In genomic region chr2:121188530-121188929, GRCm38 (mm10) we compare ENCODE assay signal across 19 mouse cellular contexts. TPM values are rescaled to one million over a fixed set of nuclear protein-coding genes. Genes with fewer than 3 reads are reported as not detected.
DNase-seq lines count a peak whose midpoint lies in the region; ATAC-seq and TF ChIP-seq lines count a peak whose summit lies in the region.
"Had no signal": no experiment of that assay in that cellular context is flagged by ENCODE, and none has a peak within 500 bp of the region (broad histone marks: within the 10 kb centered on the region; RNA-seq: fewer than 3 reads in every experiment).

No protein-coding gene starts in this region.

- H3K27ac ChIP-seq in hindbrain, postnatal 0 days = no peak overlapping the region
- no peak overlapping the region for H3K27ac ChIP-seq in hindbrain, embryonic 10.5 days
- H3K27ac ChIP-seq in lung, embryonic 14.5 days (ENCODE audit: low read depth) = no peak overlapping the region
- H3K27ac ChIP-seq in MEL (ENCODE audit: control insufficient read depth, low read depth, low read length) = no peak overlapping the region
- H3K27ac ChIP-seq: embryonic facial prominence, embryonic 10.5 days; heart, embryonic 13.5 days; hindbrain, embryonic 12.5 days; limb, embryonic 13.5 days had no signal

- no peak for DNase-seq in hindbrain, postnatal 0 days (ENCODE audit: low spot score)
- no peak for DNase-seq in hindbrain, embryonic 10.5 days (ENCODE audit: low spot score)
- no peak for DNase-seq in lung, embryonic 14.5 days
- no peak for DNase-seq in lung, adult 2 months
- no peak for DNase-seq in MEL (ENCODE audit: low read depth, low spot score)
- peak; percentile 12 for DNase-seq in brain, embryonic 14.5 days (ENCODE audit: low read depth)
- DNase-seq in ovary, postnatal 36 days (ENCODE audit: low spot score) = no peak
- no peak for DNase-seq in right cerebral cortex, postnatal 4 days
- DNase-seq: adrenal gland, postnatal 14 days; cerebellum, adult 9-11 months; gastrocnemius, postnatal 36 days; kidney, adult 9 months; thymus, postnatal 4 days had no signal

- peaks cover 70% of the 10 kb centered on the region for H3K36me3 ChIP-seq in hindbrain, postnatal 0 days (ENCODE audit: insufficient read depth, low read length)
- H3K36me3 ChIP-seq in hindbrain, embryonic 10.5 days = peaks cover 98% of the 10 kb centered on the region
- peaks cover 94% of the 10 kb centered on the region for H3K36me3 ChIP-seq in lung, embryonic 14.5 days (ENCODE audit: insufficient read depth)
- peaks cover 0 to 16% of the 10 kb centered on the region in 2 experiments; a peak in 2 of 4 replicates for H3K36me3 ChIP-seq in MEL (ENCODE audit: control insufficient read depth in 1 of 2, insufficient read depth in 2 of 2, low read length in 2 of 2)

- H3K4me2 ChIP-seq in hindbrain, postnatal 0 days (ENCODE audit: low read depth, low read length) = no peak overlapping the region
- no peak overlapping the region for H3K4me2 ChIP-seq in lung, embryonic 14.5 days
- H3K4me2 ChIP-seq: heart, embryonic 13.5 days; hindbrain, embryonic 12.5 days; limb, embryonic 13.5 days had no signal

- no peaks in the 10 kb centered on the region for H3K9me3 ChIP-seq in hindbrain, postnatal 0 days (ENCODE audit: low read length)
- no peaks in the 10 kb centered on the region for H3K9me3 ChIP-seq in hindbrain, embryonic 10.5 days
- H3K9me3 ChIP-seq in lung, embryonic 14.5 days (ENCODE audit: low read depth, low read length) = no peaks in the 10 kb centered on the region
- H3K9me3 ChIP-seq in MEL (replicated peaks; ENCODE audit: insufficient read depth, low read length) = no peaks in the 10 kb centered on the region
- H3K9me3 ChIP-seq: embryonic facial prominence, embryonic 10.5 days; heart, embryonic 13.5 days; hindbrain, embryonic 12.5 days; limb, embryonic 13.5 days; megakaryocyte, embryonic 14.5 days had no signal

- 79% methylated on average over 1 of the region's 1 CpGs for WGBS in hindbrain, postnatal 0 days
- 76% methylated on average over 1 of the region's 1 CpGs for WGBS in hindbrain, embryonic 10.5 days
- 74% methylated on average over 1 of the region's 1 CpGs for WGBS in lung, embryonic 14.5 days
- 70% methylated on average over 1 of the region's 1 CpGs for WGBS in lung, adult 2 months

- H3K4me3 ChIP-seq in hindbrain, postnatal 0 days (ENCODE audit: low read length) = no peak overlapping the region
- H3K4me3 ChIP-seq in hindbrain, embryonic 10.5 days = no peak overlapping the region
- no peak overlapping the region for H3K4me3 ChIP-seq in lung, embryonic 14.5 days (ENCODE audit: low read depth, low read length)
- no peak overlapping the region for H3K4me3 ChIP-seq in lung, adult 2 months (replicated peaks; ENCODE audit: extremely low read depth, low read depth, low read length)
- no peak overlapping the region for H3K4me3 ChIP-seq in MEL (ENCODE audit: control insufficient read depth in 1 of 2, insufficient read depth in 1 of 2, low read depth in 2 of 2, low read length in 2 of 2)
- H3K4me3 ChIP-seq: embryonic facial prominence, embryonic 10.5 days; erythroblast, embryonic 14.5 days; heart, embryonic 13.5 days; hindbrain, embryonic 12.5 days; limb, embryonic 13.5 days; megakaryocyte, embryonic 14.5 days had no signal

- no peaks in the 10 kb centered on the region for H3K4me1 ChIP-seq in hindbrain, postnatal 0 days (ENCODE audit: insufficient read depth, low read length)
- no peaks in the 10 kb centered on the region for H3K4me1 ChIP-seq in hindbrain, embryonic 10.5 days (replicated peaks)
- no peaks in the 10 kb centered on the region for H3K4me1 ChIP-seq in lung, embryonic 14.5 days (ENCODE audit: insufficient read depth)
- H3K4me1 ChIP-seq in lung, adult 2 months (ENCODE audit: control insufficient read depth, insufficient read depth, low read length) = no peaks in the 10 kb centered on the region
- H3K4me1 ChIP-seq in MEL (ENCODE audit: control insufficient read depth in 1 of 2, insufficient read depth in 2 of 2, low read length in 2 of 2) = no peaks in the 10 kb centered on the region
- H3K4me1 ChIP-seq: embryonic facial prominence, embryonic 10.5 days; hindbrain, embryonic 12.5 days; limb, embryonic 13.5 days; megakaryocyte, embryonic 14.5 days had no signal

- no peak overlapping the region for H3K9ac ChIP-seq in hindbrain, postnatal 0 days (replicated peaks; ENCODE audit: low read length)
- no peak overlapping the region for H3K9ac ChIP-seq in lung, embryonic 14.5 days
- H3K9ac ChIP-seq in MEL (ENCODE audit: control insufficient read depth, low read depth, low read length, poor library complexity, severe bottlenecking) = no peak overlapping the region
- H3K9ac ChIP-seq: heart, embryonic 13.5 days; hindbrain, embryonic 12.5 days; limb, embryonic 13.5 days had no signal

- no peaks in the 10 kb centered on the region for H3K27me3 ChIP-seq in hindbrain, postnatal 0 days (ENCODE audit: insufficient read depth, low read length)
- no peaks in the 10 kb centered on the region for H3K27me3 ChIP-seq in hindbrain, embryonic 10.5 days (ENCODE audit: insufficient read depth, poor library complexity, severe bottlenecking)
- no peaks in the 10 kb centered on the region for H3K27me3 ChIP-seq in lung, embryonic 14.5 days (ENCODE audit: insufficient read depth, low read length)
- no peaks in the 10 kb centered on the region for H3K27me3 ChIP-seq in MEL (ENCODE audit: control insufficient read depth in 1 of 2, insufficient read depth in 2 of 2, low read length in 2 of 2)
- H3K27me3 ChIP-seq: heart, embryonic 13.5 days; hindbrain, embryonic 12.5 days; limb, embryonic 13.5 days; megakaryocyte, embryonic 14.5 days had no signal

- peak; percentile 36 for TF ChIP-seq CTCF in hindbrain, postnatal 0 days (IDR thresholded peaks at IDR 0.05; ENCODE audit: low read depth)
- peak; percentile 37; the same call in 1 of the 2 replicates for TF ChIP-seq CTCF in lung, embryonic 14.5 days (IDR thresholded peaks at IDR 0.05; ENCODE audit: low read depth)
- no peak for TF ChIP-seq CTCF in lung, adult 2 months (IDR thresholded peaks at IDR 0.05; ENCODE audit: insufficient read depth, low read length)
- peak in 2 of 3 experiments; percentile 25 to 39; a peak in 3 of 6 replicates for TF ChIP-seq CTCF in MEL (IDR thresholded peaks at IDR 0.05 in 2 of 3, conservative IDR thresholded peaks at IDR 0.05 in 1 of 3; ENCODE audit: control insufficient read depth in 1 of 3, insufficient read depth in 1 of 3, low read depth in 2 of 3, low read length in 3 of 3, poor library complexity in 1 of 3, severe bottlenecking in 1 of 3)
- peak; percentile 12; the same call in 1 of the 2 replicates for TF ChIP-seq CTCF in brain, embryonic 14.5 days (IDR thresholded peaks at IDR 0.05; ENCODE audit: borderline replicate concordance, extremely low read depth, insufficient read depth, insufficient read length)

- TF ChIP-seq EP300 in MEL (IDR thresholded peaks at IDR 0.05; ENCODE audit: low read depth in 1 of 2, low read length in 2 of 2) = no peak

- H3K79me2 ChIP-seq in MEL (ENCODE audit: control insufficient read depth, insufficient read depth, low read length, poor library complexity) = no peaks in the 10 kb centered on the region

- TF ChIP-seq POLR2A in lung, adult 2 months (IDR thresholded peaks at IDR 0.05; ENCODE audit: borderline replicate concordance, extremely low read depth, low read depth, low read length) = no peak
- no peak for TF ChIP-seq POLR2A in MEL (IDR thresholded peaks at IDR 0.05; ENCODE audit: control insufficient read depth in 1 of 2, insufficient read depth in 1 of 2, low read depth in 1 of 2, low read length in 2 of 2, poor library complexity in 1 of 2)
- TF ChIP-seq POLR2A in brain, embryonic 14.5 days (IDR thresholded peaks at IDR 0.05; ENCODE audit: borderline replicate concordance, extremely low read depth, insufficient read depth, insufficient read length, poor library complexity, severe bottlenecking) = no peak

- peak; percentile 15 for TF ChIP-seq RAD21 in MEL (IDR thresholded peaks at IDR 0.05; ENCODE audit: low read depth, low read length)

- ATAC-seq in hindbrain, postnatal 0 days = no peak
- no peak for ATAC-seq in lung, embryonic 14.5 days (ENCODE audit: insufficient read depth)

RNA-seq across cellular contexts. Expression of gene Zscan29, which starts 17.6 kb away (rescaled TPM):
- total RNA-seq in hindbrain, postnatal 0 days (2014; rRNA removed) = 3.2 and 5.7 TPM in 2 replicates
- 5.3 and 5.5 TPM in 2 replicates for polyA plus RNA-seq in hindbrain, postnatal 0 days (2015; fragmentation: Nextera tagmentation; extraction: Ambion mirVana)
- 11.8 and 13.6 TPM in 2 replicates for polyA plus RNA-seq in hindbrain, embryonic 10.5 days (2016; fragmentation: Nextera tagmentation; extraction: Ambion mirVana)
- 9.7 and 10.8 TPM in 2 replicates for polyA plus RNA-seq in lung, embryonic 14.5 days (2014; fragmentation: Nextera tagmentation; extraction: Ambion mirVana)
- polyA plus RNA-seq in lung, adult 2 months (2012; rRNA removed) = 3.6 and 4.7 TPM in 2 replicates
- total RNA-seq in MEL (2012; rRNA removed) = 6.5 and 6.7 TPM in 2 replicates
- 100 to 1,000 TPM in 1 of 2 experiments, 10 to 100 TPM in 1; 10.2 to 199 TPM for polyA plus RNA-seq in MEL (2012; ENCODE audit: insufficient read depth in 1 of 2, insufficient read length in 2 of 2, low read depth in 1 of 2, low replicate concordance in 2 of 2, missing spikeins in 1 of 2)
- polyA plus RNA-seq in brain, embryonic 14.5 days (2012; rRNA removed) = 4.9 and 6.3 TPM in 2 replicates

RNA-seq across cellular contexts. Expression of gene Tubgcp4, which starts 18.1 kb away (rescaled TPM):
- 20.2 and 33.6 TPM in 2 replicates for total RNA-seq in hindbrain, postnatal 0 days (2014; rRNA removed)
- 26.1 and 27.6 TPM in 2 replicates for polyA plus RNA-seq in hindbrain, postnatal 0 days (2015; fragmentation: Nextera tagmentation; extraction: Ambion mirVana)
- 67.6 and 83.2 TPM in 2 replicates for polyA plus RNA-seq in hindbrain, embryonic 10.5 days (2016; fragmentation: Nextera tagmentation; extraction: Ambion mirVana)
- polyA plus RNA-seq in lung, embryonic 14.5 days (2014; fragmentation: Nextera tagmentation; extraction: Ambion mirVana) = 51.9 and 58.0 TPM in 2 replicates
- polyA plus RNA-seq in lung, adult 2 months (2012; rRNA removed) = 18.9 and 26.5 TPM in 2 replicates
- 27.9 and 31.3 TPM in 2 replicates for total RNA-seq in MEL (2012; rRNA removed)
- 10 to 100 TPM in 1 of 2 experiments, not detected in 1; 38.9 TPM for polyA plus RNA-seq in MEL (2012; ENCODE audit: insufficient read depth in 1 of 2, insufficient read length in 2 of 2, low read depth in 1 of 2, low replicate concordance in 2 of 2, missing spikeins in 1 of 2)
- 50.9 and 67.7 TPM in 2 replicates for polyA plus RNA-seq in brain, embryonic 14.5 days (2012; rRNA removed)

RNA-seq across cellular contexts. Expression of gene Lcmt2, which starts 48.1 kb away (rescaled TPM):
- total RNA-seq in hindbrain, postnatal 0 days (2014; rRNA removed) = 9.6 and 10.1 TPM in 2 replicates
- polyA plus RNA-seq in hindbrain, postnatal 0 days (2015; fragmentation: Nextera tagmentation; extraction: Ambion mirVana) = 11.4 and 14.2 TPM in 2 replicates
- 22.0 and 24.1 TPM in 2 replicates for polyA plus RNA-seq in hindbrain, embryonic 10.5 days (2016; fragmentation: Nextera tagmentation; extraction: Ambion mirVana)
- polyA plus RNA-seq in lung, embryonic 14.5 days (2014; fragmentation: Nextera tagmentation; extraction: Ambion mirVana) = 21.6 and 21.8 TPM in 2 replicates
- polyA plus RNA-seq in lung, adult 2 months (2012; rRNA removed) = 8.7 and 9.1 TPM in 2 replicates
- total RNA-seq in MEL (2012; rRNA removed) = 9.4 and 13.2 TPM in 2 replicates
- polyA plus RNA-seq in MEL (2012; ENCODE audit: insufficient read depth in 1 of 2, insufficient read length in 2 of 2, low read depth in 1 of 2, low replicate concordance in 2 of 2, missing spikeins in 1 of 2) = 10 to 100 TPM in 1 of 2 experiments, not detected in 1; 12.9 TPM
- 11.5 and 12.9 TPM in 2 replicates for polyA plus RNA-seq in brain, embryonic 14.5 days (2012; rRNA removed)

RNA-seq across cellular contexts. Expression of gene Adal, which starts 48.3 kb away (rescaled TPM):
- 17.6 and 22.4 TPM in 2 replicates for total RNA-seq in hindbrain, postnatal 0 days (2014; rRNA removed)
- polyA plus RNA-seq in hindbrain, postnatal 0 days (2015; fragmentation: Nextera tagmentation; extraction: Ambion mirVana) = 18.0 and 18.4 TPM in 2 replicates
- 27.5 and 28.3 TPM in 2 replicates for polyA plus RNA-seq in hindbrain, embryonic 10.5 days (2016; fragmentation: Nextera tagmentation; extraction: Ambion mirVana)
- polyA plus RNA-seq in lung, embryonic 14.5 days (2014; fragmentation: Nextera tagmentation; extraction: Ambion mirVana) = 18.8 and 21.4 TPM in 2 replicates
- polyA plus RNA-seq in lung, adult 2 months (2012; rRNA removed) = 3.4 and 4.5 TPM in 2 replicates
- total RNA-seq in MEL (2012; rRNA removed) = 9.3 and 10.8 TPM in 2 replicates
- 100 to 1,000 TPM in 1 of 2 experiments, 10 to 100 TPM in 1; 12.1 to 101 TPM for polyA plus RNA-seq in MEL (2012; ENCODE audit: insufficient read depth in 1 of 2, insufficient read length in 2 of 2, low read depth in 1 of 2, low replicate concordance in 2 of 2, missing spikeins in 1 of 2)
- 22.8 and 24.2 TPM in 2 replicates for polyA plus RNA-seq in brain, embryonic 14.5 days (2012; rRNA removed)
